Mouse (Mus musculus) heart, embryonic 12.5 days (tissue): ENCODE data around the gene Prr3. TPM values are rescaled to one million over a fixed set of nuclear protein-coding genes. Genes with fewer than 3 reads are reported as not detected.
"Not testable (repeated sequence)": the region's sequence is repeated elsewhere in the genome, so short reads cannot be mapped to it uniquely, and the experiment has no call there.

Experiments used
- ATAC-seq: fragments of 200-750 bp; cut with Nextera tagmentation; 2 replicates; pipeline ENCODE4 v1.8.0; 2017; ENCODE audit warnings: moderate TSS enrichment, moderate library complexity; ENCODE audit not compliant: insufficient number of reproducible peaks, low FRiP score
- H3K27ac ChIP-seq: fragments of 300-500 bp; sonication (generic); 2 replicates; pipeline ENCODE4 v1.5.1; 2016; ENCODE audit warnings: mild to moderate bottlenecking, moderate library complexity; ENCODE audit not compliant: poor library complexity, severe bottlenecking
- H3K27me3 ChIP-seq: fragments of 300-500 bp; sonication (generic); replicated peaks from 2 replicates; pipeline ENCODE4 v1.6.1; 2016; ENCODE audit warnings: mild to moderate bottlenecking, moderate library complexity
- H3K36me3 ChIP-seq: fragments of 300-500 bp; sonication (generic); 2 replicates; pipeline ENCODE4 v1.6.1; 2016; ENCODE audit warnings: mild to moderate bottlenecking, moderate library complexity
- H3K4me1 ChIP-seq: fragments of 300-500 bp; sonication (generic); replicated peaks from 2 replicates; pipeline ENCODE4 v1.6.1; 2016; ENCODE audit warnings: mild to moderate bottlenecking
- H3K4me2 ChIP-seq: fragments of 300-500 bp; sonication (generic); 2 replicates; pipeline ENCODE4 v1.6.1; 2016; ENCODE audit warnings: mild to moderate bottlenecking, moderate library complexity
- H3K4me3 ChIP-seq: fragments of 300-500 bp; sonication (generic); 2 replicates; pipeline ENCODE4 v1.5.1; 2016; ENCODE audit warnings: mild to moderate bottlenecking
- H3K9ac ChIP-seq: fragments of 300-500 bp; sonication (generic); 2 replicates; pipeline ENCODE4 v1.6.1; 2016; ENCODE audit warnings: mild to moderate bottlenecking, moderate library complexity
- H3K9me3 ChIP-seq: fragments of 300-500 bp; sonication (generic); replicated peaks from 2 replicates; pipeline ENCODE4 v1.6.1; 2016; ENCODE audit warnings: mild to moderate bottlenecking, moderate library complexity
- WGBS: fragments of 180-500 bp; shearing (Covaris S2); methylation state at CpG from one replicate; pipeline ENCODE4 v1.1.7; 2016; 5-methylcytosine and 5-hydroxymethylcytosine counted together
- polyA plus RNA-seq: library from polyadenylated mRNA; unstranded; fragments of >200 nt; fragmentation: Nextera tagmentation; extraction: Ambion mirVana; gene quantifications from 2 replicates; pipeline ENCODE4 v1.2.1, GENCODE M21; 2016

Prr3 gene
- polyA plus RNA-seq, 1 experiment from 2014 or later: 17.6 TPM

DNA sequence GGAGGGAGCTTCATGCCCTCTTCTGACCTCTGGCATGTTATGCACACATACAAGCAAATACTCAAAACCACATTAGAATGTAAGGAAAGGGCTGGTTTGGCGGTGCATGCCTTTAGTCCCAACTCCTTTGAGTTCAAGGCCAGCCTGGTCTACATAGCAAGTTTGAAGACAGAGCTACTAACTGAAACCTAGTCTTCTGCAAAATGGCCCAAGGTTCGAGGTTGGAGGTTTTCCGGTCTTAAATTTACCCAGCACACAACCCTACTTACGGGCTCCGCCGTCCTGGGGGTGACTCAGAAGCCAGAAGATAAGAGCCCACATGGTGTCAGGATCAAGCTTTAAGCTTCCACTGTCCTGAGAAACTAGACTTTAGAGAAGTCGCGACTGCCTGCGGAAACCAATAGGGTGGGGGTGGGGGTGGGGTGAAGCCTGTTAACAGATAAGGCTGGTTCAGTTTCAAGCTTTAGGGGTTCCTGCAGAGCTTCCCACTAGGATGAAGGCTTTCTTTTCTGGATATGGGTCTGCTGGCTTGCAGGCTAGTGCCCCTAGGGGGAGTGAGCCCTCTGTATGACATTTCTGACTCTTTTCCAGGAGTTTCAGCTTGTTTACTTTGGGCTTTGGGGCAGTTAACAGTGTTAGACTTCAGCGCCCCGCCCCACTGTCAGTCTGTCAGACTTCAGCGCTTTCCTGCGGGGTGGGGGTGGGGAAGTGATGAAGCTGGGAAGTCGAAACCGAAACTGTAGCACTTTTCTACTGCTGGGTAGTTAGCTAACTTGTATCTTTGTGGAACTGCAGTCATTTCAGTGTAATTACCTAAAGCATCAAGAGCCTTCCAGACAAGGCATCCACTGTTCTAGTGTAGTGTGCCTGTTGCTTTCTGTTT is 40.4 kb upstream of the Prr3 start, which contains the start of gene H2-T24:
Gene H2-T24, minus strand, starts transcription at position 370 of the 883 bp plus-strand sequence.
- H3K27me3 ChIP-seq: no peaks in the 10 kb centered on the region
- H3K4me1 ChIP-seq: peaks cover 11% of the 10 kb centered on the region
- WGBS: 23% methylated on average over 15 of the region's 15 CpGs
- peak within 1 kb of the TSS; percentile 29 for H3K4me3 ChIP-seq
- peak; percentile 88 for ATAC-seq
- H3K36me3 ChIP-seq: peaks cover 5% of the 10 kb centered on the region
- 0 out of 2 replicates have a peak, but pooled peaks cover 5% of the 10 kb centered on the region for H3K9me3 ChIP-seq
- peak within 1 kb of the TSS; percentile 78 for H3K27ac ChIP-seq
- peak within 1 kb of the TSS; percentile 34 for H3K9ac ChIP-seq
- peak within 1 kb of the TSS; percentile 57 for H3K4me2 ChIP-seq

DNA sequence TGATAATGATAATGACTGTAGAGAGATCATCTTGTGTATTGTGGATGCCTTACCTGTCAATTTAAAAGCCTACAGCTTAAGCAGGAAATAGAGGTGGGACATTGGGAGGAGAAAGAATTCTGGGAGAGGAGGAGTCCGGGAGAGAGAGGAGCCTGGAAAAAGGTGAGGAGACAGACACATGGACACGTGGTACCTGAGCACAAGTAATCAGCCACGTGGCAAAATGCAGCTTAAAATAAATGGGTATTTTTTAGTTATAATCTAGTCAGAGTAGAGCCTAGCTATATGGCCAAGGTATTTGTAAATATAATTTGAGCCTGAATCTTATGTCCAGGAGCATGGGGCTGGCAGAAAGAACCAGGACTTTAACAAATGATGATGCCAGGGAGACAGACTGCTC is 39.5 kb upstream of the Prr3 start:
- Histone ChIP-seq H3K36me3 (peaks cover 14% of the 10 kb centered on the region), H3K27ac (peak overlapping the region; percentile 78), H3K27me3 (no peaks in the 10 kb centered on the region), H3K9ac (peak overlapping the region; percentile 34; the same call in 1 of the 2 replicates), H3K9me3 (0 out of 2 replicates have a peak, but pooled peaks cover 5% of the 10 kb centered on the region), H3K4me2 (peak overlapping the region; percentile 57), H3K4me1 (peaks cover 11% of the 10 kb centered on the region), H3K4me3 (peak overlapping the region; percentile 29)
- no peak for ATAC-seq
- 64% methylated on average over 3 of the region's 3 CpGs for WGBS

DNA sequence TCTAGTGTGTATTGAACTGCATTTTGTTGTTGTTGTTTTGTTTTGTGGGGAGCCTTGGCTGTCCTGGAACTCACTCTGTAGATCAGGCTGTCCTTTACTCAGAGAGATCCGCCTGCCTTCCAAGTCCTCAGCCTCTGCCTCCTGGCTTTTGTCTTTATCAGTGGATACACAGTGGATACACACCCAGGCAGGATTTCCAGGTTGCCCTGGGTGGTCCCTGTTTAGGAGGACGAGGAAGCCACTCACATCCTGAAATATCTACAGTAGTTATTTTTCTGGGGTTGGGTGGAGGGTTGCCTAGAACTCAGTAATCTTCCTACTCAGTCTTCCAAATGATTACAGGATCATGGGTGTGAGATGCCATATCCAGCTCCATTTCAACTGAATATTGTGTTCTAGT is 38.9 kb upstream of the Prr3 start:
- Histone ChIP-seq H3K4me3 (peak overlapping the region; percentile 27; the same call in 1 of the 2 replicates), H3K4me2 (no peak overlapping the region; the same call in 1 of the 2 replicates), H3K27me3 (no peaks in the 10 kb centered on the region), H3K4me1 (peaks cover 10% of the 10 kb centered on the region), H3K9me3 (0 out of 2 replicates have a peak, but pooled peaks cover 5% of the 10 kb centered on the region), H3K9ac (no peak overlapping the region), H3K36me3 (peaks cover 19% of the 10 kb centered on the region), H3K27ac (0 out of 2 replicates have a peak overlapping the region, but pooled peaks have one; percentile 24)
- whole genome bisulfite sequencing: 51% methylated on average over 2 of the region's 2 CpGs
- 0 out of 2 replicates have a peak, but pooled peaks have one; percentile 19 for ATAC-seq

DNA sequence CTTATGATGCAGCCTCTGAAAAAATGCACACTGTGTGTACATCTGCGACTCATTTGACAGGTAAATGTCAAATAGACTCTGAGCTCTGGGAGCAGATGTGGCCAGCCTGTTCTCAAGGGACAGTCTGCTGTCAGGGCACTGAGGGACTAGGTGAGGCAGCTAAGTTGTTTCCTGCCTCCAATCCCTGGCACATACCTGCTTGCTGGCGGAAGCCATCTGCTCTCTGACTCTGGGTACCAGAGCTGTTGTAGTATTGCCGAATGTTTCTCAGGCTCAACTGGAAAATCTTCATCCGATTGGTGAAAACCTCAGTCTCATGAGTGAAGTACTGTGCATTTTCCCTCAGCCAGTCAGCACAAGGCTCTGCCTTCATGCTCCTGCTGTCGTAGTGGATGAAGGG is 37.0 kb upstream of the Prr3 start:
- Histone ChIP-seq H3K4me2 (no peak overlapping the region), H3K4me1 (no peaks in the 10 kb centered on the region)

DNA sequence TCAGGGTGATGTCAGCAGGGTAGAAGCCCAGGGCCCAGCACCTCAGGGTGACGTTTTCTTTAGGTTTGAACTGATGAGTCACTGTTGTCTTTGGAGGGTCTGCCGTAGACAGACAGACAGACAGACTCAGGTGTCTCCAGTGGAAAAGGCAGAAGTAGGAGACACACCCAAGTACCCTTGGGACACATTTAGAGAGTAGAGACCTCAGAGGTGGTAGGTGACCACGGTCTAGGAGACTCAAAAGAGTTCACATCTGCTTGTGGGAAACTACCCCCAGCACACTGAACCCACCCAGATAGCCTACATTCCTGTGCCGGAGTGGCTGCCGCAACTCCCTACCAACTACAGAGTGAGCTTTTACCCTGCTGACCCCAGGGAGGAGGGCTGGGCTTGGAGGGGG is 34.9 kb upstream of the Prr3 start:
- no peaks in the 10 kb centered on the region for H3K9me3 ChIP-seq
- no peaks in the 10 kb centered on the region for H3K27me3 ChIP-seq
- no peak overlapping the region for H3K4me2 ChIP-seq
- ATAC-seq: no peak
- no peak overlapping the region for H3K4me3 ChIP-seq
- peaks cover 19% of the 10 kb centered on the region for H3K36me3 ChIP-seq
- H3K9ac ChIP-seq: no peak overlapping the region
- WGBS: 94% methylated on average over 5 of the region's 5 CpGs
- H3K4me1 ChIP-seq: no peaks in the 10 kb centered on the region
- H3K27ac ChIP-seq: no peak overlapping the region

More for the DNA sequence above, 37.0 kb upstream of the Prr3 start:
- Histone ChIP-seq H3K9ac (no peak overlapping the region), H3K27ac (no peak overlapping the region), H3K36me3 (peaks cover 19% of the 10 kb centered on the region), H3K9me3 (0 out of 2 replicates have a peak, but pooled peaks cover 5% of the 10 kb centered on the region), H3K27me3 (no peaks in the 10 kb centered on the region), H3K4me3 (no peak overlapping the region)
- 85% methylated on average over 5 of the region's 5 CpGs for WGBS
- no peak for ATAC-seq

DNA sequence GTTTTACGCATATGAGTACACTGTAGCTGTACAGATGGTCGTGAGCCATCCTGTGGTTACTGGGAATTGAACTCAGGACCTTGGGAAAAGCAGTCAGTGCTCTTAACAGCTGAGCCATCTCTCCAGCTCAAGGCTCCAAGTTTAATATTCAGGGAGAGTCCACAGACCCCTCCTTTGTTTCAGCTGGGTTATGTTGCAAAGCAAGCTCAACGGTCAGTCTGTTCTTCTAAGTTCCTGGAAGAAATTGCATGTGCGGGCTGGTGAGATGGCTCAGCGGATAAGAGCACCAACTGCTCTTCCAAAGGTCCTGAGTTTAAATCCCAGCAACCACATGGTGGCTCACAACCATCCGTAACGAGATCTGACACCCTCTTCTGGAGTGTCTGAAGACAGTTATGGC is 24.4 kb upstream of the Prr3 start:
- not testable (repeated sequence) for H3K27me3 ChIP-seq, H3K4me3 ChIP-seq, H3K27ac ChIP-seq, ATAC-seq, H3K4me2 ChIP-seq, H3K4me1 ChIP-seq, H3K9me3 ChIP-seq, H3K36me3 ChIP-seq, H3K9ac ChIP-seq
- 96% methylated on average over 7 of the region's 7 CpGs for WGBS

DNA sequence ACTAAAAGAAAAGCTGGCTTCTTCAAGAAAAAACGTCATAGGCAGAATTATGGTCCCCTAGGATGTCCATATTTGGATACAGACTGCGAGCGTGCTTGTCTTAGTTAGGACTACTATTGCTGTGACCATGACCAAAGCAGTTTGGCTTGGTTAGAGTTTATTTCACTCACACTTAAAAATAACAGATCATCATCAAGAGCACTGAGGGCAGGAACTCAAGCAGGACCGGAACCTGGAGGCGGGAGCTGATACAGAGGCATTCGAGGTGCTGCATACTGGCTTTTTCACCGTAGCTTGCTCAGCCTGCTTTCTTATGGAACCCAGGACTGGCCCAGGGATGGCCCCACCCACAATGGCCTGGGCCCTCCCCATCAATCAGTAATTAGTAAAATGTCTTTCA is 23.3 kb upstream of the Prr3 start:
- ATAC-seq: no peak
- no peak overlapping the region for H3K4me2 ChIP-seq
- H3K4me1 ChIP-seq: no peaks in the 10 kb centered on the region
- H3K9ac ChIP-seq: no peak overlapping the region
- H3K36me3 ChIP-seq: peaks cover 7% of the 10 kb centered on the region; the same call in 1 of the 2 replicates
- H3K27me3 ChIP-seq: no peaks in the 10 kb centered on the region
- WGBS: 96% methylated on average over 7 of the region's 7 CpGs
- no peak overlapping the region for H3K27ac ChIP-seq
- H3K4me3 ChIP-seq: no peak overlapping the region
- H3K9me3 ChIP-seq: 0 out of 2 replicates have a peak, but pooled peaks cover 7% of the 10 kb centered on the region

DNA sequence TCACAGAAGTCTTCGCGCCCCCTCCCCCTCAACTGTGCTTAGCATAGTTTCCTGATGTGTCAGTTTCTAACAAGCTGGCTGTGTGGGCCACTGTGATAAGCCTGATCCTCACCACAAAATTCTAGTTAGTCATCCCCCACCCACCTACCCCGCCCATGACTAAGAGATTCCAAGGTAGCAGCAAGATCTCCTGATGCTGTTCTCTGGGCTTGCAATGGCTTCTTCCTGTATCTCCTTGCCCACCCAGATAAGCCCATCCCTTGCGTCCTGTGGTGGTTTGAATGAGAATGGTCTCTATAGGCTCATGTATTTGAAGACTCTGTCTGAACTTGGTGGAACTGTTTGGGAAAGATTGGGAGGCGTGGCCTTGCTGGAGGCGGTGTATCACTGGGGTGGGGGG is 21.9 kb upstream of the Prr3 start:
- no peak overlapping the region for H3K9ac ChIP-seq
- peaks cover 7% of the 10 kb centered on the region for H3K4me1 ChIP-seq
- H3K27ac ChIP-seq: no peak overlapping the region
- H3K9me3 ChIP-seq: 0 out of 2 replicates have a peak, but pooled peaks cover 7% of the 10 kb centered on the region
- no peaks in the 10 kb centered on the region for H3K27me3 ChIP-seq
- ATAC-seq: peak; percentile 85
- no peak overlapping the region for H3K4me2 ChIP-seq
- 85% methylated on average over 6 of the region's 6 CpGs for WGBS
- H3K4me3 ChIP-seq: no peak overlapping the region
- peaks cover 6% of the 10 kb centered on the region; the same call in 1 of the 2 replicates for H3K36me3 ChIP-seq

DNA sequence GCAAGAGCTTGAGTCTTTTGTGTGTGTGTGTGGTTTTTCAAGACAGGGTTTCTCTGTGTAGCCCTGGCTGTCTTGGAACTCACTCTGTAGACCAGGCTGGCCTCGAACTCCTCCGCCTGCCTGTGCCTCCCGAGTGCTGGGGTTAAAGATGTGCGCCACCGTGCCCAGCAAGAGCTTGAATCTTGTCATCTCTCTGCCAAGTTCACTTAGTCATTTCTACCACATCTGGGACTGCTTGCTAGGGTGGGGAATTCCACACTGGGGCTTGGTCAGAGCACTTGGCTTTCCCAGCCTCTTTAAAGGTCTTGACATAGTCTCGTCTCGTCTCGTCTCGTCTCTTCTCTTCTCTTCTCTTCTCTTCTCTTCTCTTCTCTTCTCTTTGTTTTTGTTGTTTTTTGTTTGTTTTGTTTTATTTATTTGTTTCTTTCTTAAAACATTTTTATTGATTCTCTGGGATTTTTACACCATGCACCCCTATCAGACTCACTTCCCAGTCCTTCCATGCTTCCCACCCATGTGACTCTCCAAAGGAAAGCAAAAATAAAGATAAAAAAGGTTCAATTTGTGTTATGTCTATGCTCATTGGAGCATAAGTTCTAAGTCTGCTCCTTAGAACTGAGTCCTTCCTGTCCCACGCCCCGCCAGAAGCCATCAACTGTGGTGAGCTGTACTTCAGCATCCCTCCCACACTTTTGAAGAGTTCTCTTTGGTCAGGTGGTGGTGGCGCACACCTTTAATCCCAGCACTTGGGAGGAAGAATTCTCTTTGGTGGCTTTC is 21.3 kb upstream of the Prr3 start:
- WGBS: 91% methylated on average over 12 of the region's 12 CpGs
- Histone ChIP-seq H3K4me2 (no peak overlapping the region), H3K27ac (peak overlapping the region; percentile 53)

DNA sequence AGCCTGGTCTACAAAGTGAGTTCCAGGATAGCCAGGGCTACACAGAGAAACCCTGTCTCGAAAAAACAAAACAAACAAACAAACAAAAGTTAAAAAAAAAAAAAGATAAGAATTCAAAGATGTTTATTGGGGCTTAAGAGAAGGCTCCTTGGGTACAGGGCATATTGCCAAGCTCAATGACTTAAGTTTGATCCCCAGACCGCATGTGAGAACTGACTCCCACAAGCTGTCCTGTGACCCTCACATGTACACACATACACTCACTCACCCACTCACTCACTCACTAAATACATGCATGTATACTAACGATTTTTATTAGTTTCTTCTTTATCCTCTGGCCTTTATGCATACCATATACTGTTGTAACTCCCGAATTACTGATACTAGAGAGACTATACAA is 20.3 kb upstream of the Prr3 start:
- Histone ChIP-seq H3K9me3 (0 out of 2 replicates have a peak, but pooled peaks cover 4% of the 10 kb centered on the region), H3K27me3 (no peaks in the 10 kb centered on the region), H3K9ac (no peak overlapping the region), H3K4me2 (no peak overlapping the region), H3K4me1 (peaks cover 10% of the 10 kb centered on the region), H3K4me3 (no peak overlapping the region), H3K27ac (no peak overlapping the region), H3K36me3 (peaks cover 3% of the 10 kb centered on the region; the same call in 1 of the 2 replicates)
- ATAC-seq: no peak
- WGBS: 84% methylated on average over 4 of the region's 4 CpGs

More for the DNA sequence above, 21.3 kb upstream of the Prr3 start:
- no peak overlapping the region for H3K9ac ChIP-seq
- peaks cover 3% of the 10 kb centered on the region; the same call in 1 of the 2 replicates for H3K36me3 ChIP-seq
- H3K9me3 ChIP-seq: 0 out of 2 replicates have a peak, but pooled peaks cover 4% of the 10 kb centered on the region
- no peak overlapping the region for H3K4me3 ChIP-seq
- no peaks in the 10 kb centered on the region for H3K27me3 ChIP-seq
- peaks cover 7% of the 10 kb centered on the region for H3K4me1 ChIP-seq
- ATAC-seq: peak; percentile 8
